Mouse (Mus musculus): ENCODE measurements around the gene Ephb1. TPM values are rescaled to one million over a fixed set of nuclear protein-coding genes. Genes with fewer than 3 reads are reported as not detected.

Gene Ephb1
- total RNA-seq, 2 experiments from 2014 or later, result 10.8 to 12.7 TPM

- no peak for DNase-seq
- intact Hi-C loops (cut with DNase I), result loop anchor here (10.0 kb wide), 1 partner anchor 281 kb away; no protein-coding TSS in a partner anchor
These were observed 90.7 kb downstream of the Ephb1 start for GRCm38 (mm10) chr9:102263760-102264159.

GRCm38 (mm10) chr9:102262100-102262501 is 92.4 kb downstream of the Ephb1 start:
- intact Hi-C loops (cut with DNase I), result loop anchor here (10.0 kb wide), 1 partner anchor 283 kb away; no protein-coding TSS in a partner anchor
- DNase-seq, result peak; percentile 7 to 28

GRCm38 (mm10) chr9:102261511-102261910 is 93.0 kb downstream of the Ephb1 start:
- intact Hi-C loops (cut with DNase I), result loop anchor here (10.0 kb wide), 1 partner anchor 283 kb away; no protein-coding TSS in a partner anchor
- DNase-seq, result no peak

GRCm38 (mm10) chr9:102256407-102256806 is 98.1 kb downstream of the Ephb1 start:
- intact Hi-C loops (cut with DNase I), result no loop called here
- no peak for DNase-seq

GRCm38 (mm10) chr9:102255803-102256202 is 98.7 kb downstream of the Ephb1 start:
- intact Hi-C loops (cut with DNase I), result no loop called here
- DNase-seq, result no peak

- intact Hi-C loops (cut with DNase I), result no loop called here
- DNase-seq, result no peak
These were observed 105.2 kb downstream of the Ephb1 start for GRCm38 (mm10) chr9:102249124-102249816.

- intact Hi-C loops (cut with DNase I), result no loop called here
- no peak for DNase-seq
These were observed 108.9 kb downstream of the Ephb1 start for GRCm38 (mm10) chr9:102245551-102245950.

- intact Hi-C loops (cut with DNase I), result no loop called here
- DNase-seq, result no peak
These were observed 111.2 kb downstream of the Ephb1 start for GRCm38 (mm10) chr9:102243296-102243695.

- DNase-seq, result no peak
- intact Hi-C loops (cut with DNase I), result no loop called here
These were observed 112.9 kb downstream of the Ephb1 start for GRCm38 (mm10) chr9:102241546-102241945.

GRCm38 (mm10) chr9:102240215-102240614 is 114.3 kb downstream of the Ephb1 start:
- intact Hi-C loops (cut with DNase I), result no loop called here
- DNase-seq, result no peak

- intact Hi-C loops (cut with DNase I), result no loop called here
- DNase-seq, result no peak
These were observed 119.0 kb downstream of the Ephb1 start for GRCm38 (mm10) chr9:102235444-102235951.

- intact Hi-C loops (cut with DNase I), result no loop called here
- DNase-seq, result no peak
These were observed 123.2 kb downstream of the Ephb1 start for GRCm38 (mm10) chr9:102231248-102231647.

- peak in 1 of 2 experiments; percentile 8 for DNase-seq
- intact Hi-C loops (cut with DNase I), result no loop called here
These were observed 137.5 kb downstream of the Ephb1 start for GRCm38 (mm10) chr9:102216746-102217566.

GRCm38 (mm10) chr9:102212036-102212383 is 142.5 kb downstream of the Ephb1 start:
- intact Hi-C loops (cut with DNase I), result no loop called here
- no peak for DNase-seq

- intact Hi-C loops (cut with DNase I), result no loop called here
- DNase-seq, result no peak
These were observed 143.0 kb downstream of the Ephb1 start for GRCm38 (mm10) chr9:102211296-102212035.

- intact Hi-C loops (cut with DNase I), result no loop called here
- no peak for DNase-seq
These were observed 149.0 kb downstream of the Ephb1 start for GRCm38 (mm10) chr9:102205518-102205917.

- no peak for DNase-seq
- intact Hi-C loops (cut with DNase I), result no loop called here
These were observed 152.6 kb downstream of the Ephb1 start for GRCm38 (mm10) chr9:102201867-102202266.

- intact Hi-C loops (cut with DNase I), result no loop called here
- DNase-seq, result no peak
These were observed 157.6 kb downstream of the Ephb1 start for GRCm38 (mm10) chr9:102196856-102197255.

- peak in 1 of 2 experiments; percentile 19 for DNase-seq
- intact Hi-C loops (cut with DNase I), result no loop called here
These were observed 160.4 kb downstream of the Ephb1 start for GRCm38 (mm10) chr9:102194063-102194462.

Data from heart, postnatal 14 days (tissue).